Mouse (Mus musculus) embryo, embryonic 11 days (tissue): ENCODE measurements around the gene Tsen34.
A peak's percentile ranks its signal among the peaks of the same experiment; 100 is the strongest.
"Not testable (repeated sequence)": the region's sequence is repeated elsewhere in the genome, so short reads cannot be mapped to it uniquely, and the experiment has no call there.

Experiments
- DNase-seq: peaks from one replicate; pipeline ENCODE4 v3.0.0-alpha.2; 2015

The Tsen34 gene

GRCm38 (mm10) chr7:3691919-3692318 is 744 bp upstream of the Tsen34 start:
- DNase-seq: no peak

GRCm38 (mm10) chr7:3692987-3693808 is 535 bp downstream of the Tsen34 start, which contains the start of gene Mboat7:
Gene Mboat7 (minus strand): TSS chr7:3693523.
- DNase-seq: peak; percentile 97

DNA sequence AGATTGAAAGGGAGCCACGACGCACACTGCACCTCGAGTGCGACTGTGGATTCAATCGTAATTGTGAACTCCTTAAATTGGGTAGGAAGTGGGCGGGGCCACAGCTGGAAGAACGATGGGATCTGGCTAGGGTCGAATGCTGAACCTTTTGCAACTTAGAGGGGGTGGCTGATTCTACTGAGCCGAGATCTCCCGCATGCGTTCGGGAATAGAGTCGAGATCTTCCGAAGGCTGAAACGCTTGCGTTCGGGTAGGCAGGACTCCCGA is 1.1 kb downstream of the Tsen34 start:
- DNase-seq: no peak

DNA sequence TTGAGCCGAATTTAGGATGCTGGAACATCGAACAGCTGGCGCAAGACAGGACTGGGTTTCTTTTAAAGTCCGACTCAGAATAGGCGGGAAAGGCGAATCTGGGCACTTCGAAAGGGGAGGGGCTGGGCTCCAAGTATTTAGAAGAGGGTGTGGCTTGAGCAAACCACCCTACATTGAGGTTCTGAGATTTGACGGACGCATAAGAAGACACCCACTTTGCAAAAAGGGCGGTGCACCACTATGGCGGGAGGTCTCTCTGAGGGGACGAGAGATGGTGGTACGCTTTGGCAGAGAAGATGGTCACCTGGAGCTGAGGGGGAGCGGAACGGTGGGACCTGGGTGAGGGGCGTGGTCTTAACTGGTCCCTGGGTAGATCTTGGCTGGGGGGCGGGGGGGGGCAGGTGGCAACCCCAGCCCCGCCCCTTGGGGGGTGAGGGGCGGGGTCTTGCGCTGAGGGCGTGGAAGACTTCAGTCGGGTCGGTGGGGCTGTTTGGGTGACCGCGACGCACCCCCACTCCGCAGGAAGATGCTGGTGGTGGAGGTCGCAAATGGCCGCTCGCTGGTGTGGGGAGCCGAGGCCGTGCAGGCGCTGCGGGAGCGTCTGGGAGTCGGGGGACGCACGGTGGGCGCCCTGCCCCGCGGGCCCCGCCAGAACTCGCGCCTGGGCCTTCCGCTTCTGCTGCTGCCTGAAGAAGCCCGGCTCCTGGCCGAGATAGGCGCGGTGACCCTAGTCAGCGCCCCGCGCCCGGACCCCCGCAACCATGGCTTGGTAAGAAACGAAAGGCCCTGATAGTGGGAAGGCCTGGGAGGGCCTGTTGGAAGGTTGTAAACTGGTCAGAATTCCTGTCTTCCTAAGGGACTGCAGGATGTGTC is 1.6 kb downstream of the Tsen34 start:
- DNase-seq: peak; percentile 92

GRCm38 (mm10) chr7:3694949-3695305 is 2.3 kb downstream of the Tsen34 start:
- not testable (repeated sequence) for DNase-seq

DNA sequence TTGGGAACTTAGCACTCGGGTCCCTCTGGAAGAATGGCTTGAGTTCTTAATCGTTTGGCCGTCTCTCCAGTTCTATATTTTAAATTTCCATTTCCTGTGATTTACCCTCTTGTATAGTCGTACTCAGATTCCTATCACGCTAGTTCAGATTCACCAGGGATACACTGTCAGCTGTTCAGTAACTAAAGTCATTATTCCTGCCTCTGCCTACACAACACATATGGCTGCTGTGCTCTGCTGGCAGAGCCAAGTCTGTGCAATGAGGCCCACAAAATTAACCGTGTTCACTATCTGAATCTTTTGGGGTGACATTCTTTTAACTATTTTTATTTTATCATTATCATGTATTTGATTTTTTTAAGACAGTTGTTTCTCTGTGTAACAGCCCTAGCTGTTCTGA is 5.8 kb downstream of the Tsen34 start:
- DNase-seq: no peak

DNA sequence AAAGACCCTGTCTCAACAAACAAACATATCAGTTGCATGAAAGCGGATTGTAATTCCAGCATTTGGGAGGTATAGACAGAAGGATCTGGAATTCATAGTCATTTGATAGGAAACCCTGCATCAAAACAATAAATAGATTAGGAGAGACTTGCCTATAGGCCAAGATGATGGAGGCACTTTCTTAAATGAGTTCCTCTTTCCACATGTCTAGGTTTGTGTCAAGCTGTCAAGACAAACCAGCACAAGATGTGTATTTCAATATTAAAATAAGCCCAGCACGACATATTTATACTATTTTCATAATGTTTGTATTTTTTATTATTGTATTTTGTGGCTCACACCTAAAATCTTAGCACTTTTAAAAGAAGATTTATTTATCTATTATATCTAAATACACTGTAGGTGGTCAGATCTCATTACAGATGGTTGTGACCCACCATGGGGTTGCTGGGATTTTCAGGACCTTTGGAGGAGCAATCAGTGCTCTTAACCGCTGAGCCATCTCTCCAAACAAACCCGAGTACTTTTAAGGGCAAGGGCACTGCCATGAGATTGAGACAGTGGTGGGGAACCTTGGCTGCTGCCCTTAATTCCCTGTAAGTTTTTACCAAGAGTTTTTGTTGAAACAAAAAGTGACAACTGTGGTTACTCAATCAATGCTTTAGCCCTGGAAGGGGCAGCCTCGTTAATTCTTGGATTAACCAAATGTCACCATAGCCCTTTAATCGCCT is 10.7 kb downstream of the Tsen34 start:
- DNase-seq: no peak

- DNase-seq: peak; percentile 97
These were observed 11.3 kb downstream of the Tsen34 start, which contains the start of gene Rps9 for GRCm38 (mm10) chr7:3703879-3704441. Gene Rps9 (plus strand): TSS chr7:3703993.

GRCm38 (mm10) chr7:3704475-3704874 is 11.8 kb downstream of the Tsen34 start:
- DNase-seq: no peak

- not testable (repeated sequence) for DNase-seq
These were observed 12.8 kb downstream of the Tsen34 start for GRCm38 (mm10) chr7:3705461-3705860.

DNA sequence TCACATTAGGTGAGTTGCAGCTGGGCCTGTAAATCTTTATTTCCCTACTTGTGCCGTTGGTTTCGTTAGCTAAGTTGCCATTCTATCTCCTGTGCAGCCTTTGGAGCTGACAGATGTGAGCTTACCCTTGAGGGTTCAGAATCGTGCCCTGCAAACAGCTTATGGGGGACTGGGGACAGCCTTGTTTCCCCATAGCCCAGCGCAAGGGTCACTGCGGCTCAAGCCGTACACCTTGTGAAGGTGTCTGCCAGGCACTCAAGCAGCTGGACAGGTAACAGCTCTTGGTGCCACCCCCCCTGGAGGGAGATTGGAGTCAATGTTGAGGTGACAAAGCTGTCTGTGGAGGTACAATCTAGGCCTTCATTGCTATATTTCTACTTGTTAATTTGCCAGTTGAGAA is 13.2 kb downstream of the Tsen34 start:
- DNase-seq: no peak

- DNase-seq: no peak
These were observed 13.8 kb downstream of the Tsen34 start for GRCm38 (mm10) chr7:3706343-3706934.

DNA sequence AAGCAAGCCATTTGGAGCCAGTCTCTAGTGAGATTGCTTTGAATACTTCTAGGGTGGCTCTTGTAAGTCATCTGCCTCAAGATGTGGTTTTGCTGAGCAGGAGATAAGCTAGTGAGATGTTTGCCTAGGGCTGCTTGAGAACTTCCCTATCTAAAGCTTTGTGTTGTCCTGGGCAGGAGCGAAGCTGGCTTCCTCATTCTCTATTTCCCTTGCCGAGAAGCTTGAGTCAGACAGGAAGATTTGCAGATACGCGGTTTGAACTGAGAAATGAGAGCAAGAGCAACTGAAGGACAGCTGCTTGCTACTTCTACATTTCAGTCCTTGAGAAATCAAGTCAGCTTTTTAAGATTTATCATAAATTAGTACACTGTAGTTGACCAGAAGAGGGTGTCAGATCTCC is 14.4 kb downstream of the Tsen34 start:
- no peak for DNase-seq

DNA sequence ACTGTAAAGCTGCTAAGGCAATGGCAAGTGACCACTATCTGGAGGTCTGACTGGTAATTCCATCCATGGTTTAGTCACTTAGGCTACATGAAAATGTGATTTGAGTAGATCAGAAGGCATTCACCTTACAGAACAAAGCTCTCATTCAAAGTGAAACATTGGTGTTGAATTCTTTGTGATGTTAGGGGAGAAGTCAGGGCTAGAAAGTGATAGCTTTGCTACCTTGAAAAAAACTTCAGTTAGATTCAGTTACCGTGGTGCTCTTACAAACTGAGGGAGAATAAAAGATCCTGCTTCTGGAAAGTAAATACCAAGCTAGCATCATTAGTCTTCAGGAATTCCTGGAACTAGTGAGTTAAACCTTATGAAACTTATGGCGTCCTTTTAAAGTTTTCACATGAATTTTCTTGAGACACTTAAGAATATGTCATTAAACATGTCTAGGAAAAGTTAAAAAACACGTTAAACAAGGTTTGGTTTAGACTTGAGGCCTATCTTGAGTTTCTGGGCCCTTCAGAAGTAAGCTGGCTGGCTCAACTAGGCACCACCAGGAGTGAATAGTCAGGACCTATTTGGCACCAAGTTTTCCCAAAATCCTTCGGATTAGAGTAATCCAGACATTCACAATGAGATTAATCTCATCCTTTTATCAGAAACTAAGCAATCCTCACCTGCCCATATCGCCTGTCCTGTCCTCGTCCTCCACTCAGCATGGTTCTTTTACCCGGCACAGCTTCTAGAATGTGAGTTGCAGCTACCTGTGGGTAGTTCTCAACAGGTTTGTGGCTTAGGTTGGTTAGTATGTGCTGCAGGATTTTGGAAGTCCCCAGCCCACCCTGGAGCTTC is 15.1 kb downstream of the Tsen34 start:
- DNase-seq: peak; percentile 27

- DNase-seq: not testable (repeated sequence)
These were observed 15.9 kb downstream of the Tsen34 start for GRCm38 (mm10) chr7:3708447-3708980.

DNA sequence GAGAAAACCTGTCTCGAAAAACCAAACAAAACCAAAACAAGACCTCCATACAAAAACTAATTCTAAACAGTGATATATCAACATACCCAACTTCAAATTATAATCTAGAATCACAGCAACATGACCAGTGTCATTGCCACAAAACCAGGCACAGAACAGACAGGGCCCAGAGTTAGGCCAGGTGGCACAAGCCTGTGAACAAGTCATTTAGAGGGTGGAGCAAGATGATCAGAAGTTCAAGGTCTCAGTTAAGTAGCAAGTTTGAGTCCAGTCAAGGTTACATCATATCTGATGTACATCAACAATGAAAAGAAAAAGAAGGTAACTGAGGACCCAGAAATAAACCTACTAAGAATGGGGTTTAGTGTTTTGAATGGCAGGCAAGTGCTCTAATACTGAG is 16.3 kb downstream of the Tsen34 start:
- DNase-seq: no peak

- no peak for DNase-seq
These were observed 19.7 kb downstream of the Tsen34 start for GRCm38 (mm10) chr7:3712264-3712942.

DNA sequence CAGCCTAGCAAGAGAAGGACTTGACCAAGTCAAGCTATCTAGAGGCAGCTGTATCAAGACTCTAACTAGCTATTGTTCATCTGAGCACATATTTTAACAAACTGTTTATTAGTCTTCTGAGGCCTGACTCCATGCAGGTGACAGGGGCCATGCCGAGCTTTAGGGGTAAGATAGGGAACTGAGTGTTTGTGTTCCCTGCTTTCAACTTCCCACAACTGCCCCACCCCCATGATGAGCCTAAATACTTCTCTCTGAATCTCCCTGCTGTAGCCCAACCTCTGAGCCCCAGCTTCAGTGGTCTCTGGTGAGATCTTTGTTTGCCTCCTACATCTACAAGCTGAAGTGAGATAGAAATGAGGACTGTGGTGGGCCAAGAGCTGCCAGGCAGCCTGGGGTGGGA is 22.6 kb downstream of the Tsen34 start:
- DNase-seq: no peak

DNA sequence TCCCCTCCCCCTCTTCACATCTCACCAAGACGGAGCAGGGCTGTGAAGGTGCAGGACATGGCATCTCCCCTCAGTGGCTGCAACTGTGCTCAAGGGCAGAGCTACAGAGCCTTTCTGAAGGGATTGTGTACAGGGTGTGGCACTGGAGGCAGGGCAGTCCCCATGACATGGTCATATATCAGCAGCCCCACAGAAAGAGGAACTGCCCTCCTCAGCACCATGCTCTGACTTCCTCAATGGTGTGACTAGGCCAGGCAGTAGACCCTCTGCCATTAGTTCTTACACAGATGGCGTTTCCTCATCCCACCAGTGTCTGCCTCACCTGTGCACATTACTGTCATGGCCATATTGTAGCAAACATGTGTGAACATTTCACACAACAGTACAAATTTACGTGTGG is 27.6 kb downstream of the Tsen34 start, which contains the start of gene Pirb:
TSS of gene Pirb (minus strand) at position 124 of the 400 bp plus-strand sequence.
- DNase-seq: not testable (repeated sequence)

- DNase-seq: not testable (repeated sequence)
These were observed 32.8 kb downstream of the Tsen34 start for GRCm38 (mm10) chr7:3725459-3725858.

DNA sequence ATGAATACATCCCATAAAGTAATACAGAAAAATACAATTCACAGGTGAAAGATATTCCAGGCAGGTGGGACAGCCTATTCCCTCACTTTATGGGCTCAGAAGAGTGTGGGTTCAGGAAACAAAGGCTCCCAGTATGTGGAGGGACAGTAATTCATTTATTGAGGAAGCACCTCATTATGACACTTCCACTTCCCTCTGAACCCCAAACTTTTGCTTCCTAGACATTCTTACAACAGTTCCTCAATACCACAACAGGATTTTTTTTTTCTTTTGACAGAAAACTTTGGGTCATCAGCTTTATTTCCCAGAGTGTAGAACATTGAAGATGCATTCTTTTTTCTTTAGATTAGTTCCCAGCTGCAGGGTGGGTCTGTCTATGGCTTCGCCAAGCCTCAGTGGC is 40.0 kb downstream of the Tsen34 start:
- DNase-seq: not testable (repeated sequence)
